Mouse (Mus musculus) left cerebral cortex, postnatal 36 days (tissue): ENCODE data around the gene Cd47. TPM values are rescaled to one million over a fixed set of nuclear protein-coding genes. Genes with fewer than 3 reads are reported as not detected.

ENCODE experiments used
- DNase-seq, 2 experiments: peaks; one replicate each; pipeline ENCODE4 v3.0.0; 2021 to 2022; ENCODE audit warnings: low spot score in 2 of 2, mixed read lengths in 1 of 2
- intact Hi-C: fragments of 180-260 bp; cut with DNase I; formaldehyde crosslinking; loops from one replicate; pipeline ENCODE4 v1.15.1; 2025
- total RNA-seq, 2 experiments: library from RNA; stranded (reverse); gene quantifications; 2 replicates each; pipeline ENCODE4 v1.2.3; 2021

Cd47 gene
- total RNA-seq = 100 to 1,000 TPM; 234 to 245 TPM

DNA sequence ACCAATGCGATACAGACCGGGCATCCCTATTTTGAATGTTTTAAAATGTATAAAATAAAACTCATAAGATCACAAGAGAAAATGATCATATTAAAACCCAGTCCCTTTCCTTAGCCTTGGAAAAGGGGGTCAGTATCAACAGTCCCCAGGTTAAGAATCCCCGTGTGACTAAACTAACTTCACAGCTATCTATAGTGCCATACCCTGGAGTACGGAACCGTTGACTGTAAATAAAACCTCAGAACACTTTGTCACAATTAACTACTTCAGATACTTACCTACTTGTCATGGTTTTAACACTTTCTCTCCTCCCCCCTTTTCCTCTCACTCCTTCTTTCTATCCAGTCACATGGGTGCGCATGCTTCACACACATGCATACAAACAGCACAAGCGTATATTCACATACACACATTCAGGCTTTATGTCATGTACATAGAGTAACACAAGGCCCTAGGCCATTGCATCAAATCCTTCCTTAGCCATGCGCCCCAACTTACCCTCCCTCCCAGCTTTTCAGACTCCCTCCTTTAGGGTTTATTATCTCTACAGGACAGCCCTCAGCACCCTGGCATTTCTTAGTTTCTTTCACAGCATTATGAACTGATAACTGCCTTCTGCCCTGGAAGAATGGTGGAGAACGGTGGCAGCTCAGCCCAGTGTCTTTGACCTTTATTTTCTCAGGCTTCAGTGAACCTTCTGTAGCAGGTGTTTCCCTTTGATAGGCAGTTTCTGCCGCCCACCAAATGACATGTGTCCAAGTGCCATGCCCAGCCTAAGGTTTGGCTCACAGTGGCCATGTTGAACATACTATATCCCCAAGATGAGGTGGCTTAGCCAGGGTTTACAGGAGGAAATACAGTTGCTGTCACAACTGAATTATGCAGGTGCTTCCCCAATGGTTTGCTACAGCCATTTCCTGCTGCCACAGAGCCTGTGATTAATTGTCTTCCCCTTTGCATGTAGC lies at the start of gene Cd47:
Gene Cd47, plus strand, starts transcription at position 937 of the 965 bp plus-strand sequence.
- intact Hi-C loops = no loop called here

DNA sequence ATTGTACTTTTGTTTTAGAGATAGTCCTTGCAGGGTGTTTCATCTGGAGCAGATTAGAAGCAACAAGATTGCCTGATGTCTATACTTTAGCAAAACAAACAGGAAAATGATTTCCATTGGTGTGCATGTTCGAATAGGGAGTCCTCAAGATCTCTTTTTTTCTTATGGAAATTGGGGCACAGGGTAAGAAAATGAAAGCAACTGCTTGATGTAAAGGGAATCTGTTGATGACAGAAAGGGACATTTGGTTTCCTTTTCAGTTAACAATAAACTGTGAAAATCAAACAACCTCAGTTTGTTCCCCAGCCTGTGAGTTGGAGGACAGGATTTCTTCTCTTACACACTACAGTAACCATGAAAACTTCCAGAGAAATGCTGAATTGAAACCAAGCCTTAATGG lies 47.4 kb upstream of the Cd47 start:
- intact Hi-C loops = no loop called here

More for the DNA sequence above, at the start of gene Cd47:
- no peak for DNase-seq

DNA sequence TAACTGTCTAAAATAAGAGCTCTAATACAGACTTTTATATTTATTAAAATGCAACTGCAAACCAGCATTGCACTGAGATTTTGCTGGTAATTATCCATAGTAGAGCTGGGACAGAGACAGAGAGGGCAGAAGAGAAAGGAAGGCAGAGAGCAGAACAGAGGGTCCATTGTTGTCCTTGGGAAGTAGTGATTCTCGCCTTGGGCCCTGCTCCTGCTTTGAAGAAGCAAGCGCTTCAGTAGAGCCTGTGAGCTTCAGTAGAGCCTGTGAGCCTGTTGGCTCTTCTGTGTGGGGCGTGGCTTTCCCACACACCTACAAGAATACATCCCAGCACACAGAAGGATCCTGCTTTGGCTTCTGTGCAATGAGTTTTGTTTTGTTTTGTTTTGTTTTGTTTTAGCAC lies 47.0 kb upstream of the Cd47 start:
- DNase-seq = no peak
- intact Hi-C loops = no loop called here

More for the DNA sequence above, 47.4 kb upstream of the Cd47 start:
- no peak for DNase-seq

DNA sequence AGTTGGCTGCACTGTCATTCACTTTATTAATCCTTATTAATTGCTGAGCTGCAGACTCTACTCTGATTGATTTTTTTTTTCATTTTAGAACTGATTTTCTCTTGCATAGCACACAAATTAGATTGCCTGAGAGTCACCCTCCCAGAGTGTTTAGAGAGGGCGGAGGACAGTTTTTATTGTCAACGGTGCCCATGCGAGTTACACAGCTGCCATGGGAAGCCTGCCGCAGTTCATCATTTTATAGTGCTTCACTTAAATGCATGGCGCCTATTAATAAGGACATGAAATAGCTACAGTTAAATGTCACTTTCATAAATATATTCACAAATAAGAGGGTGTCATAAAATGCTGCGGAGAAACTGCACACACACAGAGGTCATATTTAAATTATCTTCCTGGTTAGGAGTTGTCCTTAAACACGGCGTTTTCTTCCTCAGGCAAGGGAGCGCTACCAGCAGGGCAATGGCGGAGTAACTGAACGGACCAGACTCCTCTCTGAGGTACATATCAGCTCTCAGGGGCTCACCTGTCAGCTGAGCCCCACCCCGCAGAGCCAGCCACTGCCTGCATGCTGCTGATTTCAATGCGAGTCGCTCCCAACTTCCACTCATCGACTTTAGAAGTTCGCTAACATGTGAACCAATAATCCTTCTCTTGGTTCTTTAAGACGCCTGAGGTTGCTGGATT lies 39.7 kb upstream of the Cd47 start:
- intact Hi-C loops = no loop called here
- DNase-seq = no peak

DNA sequence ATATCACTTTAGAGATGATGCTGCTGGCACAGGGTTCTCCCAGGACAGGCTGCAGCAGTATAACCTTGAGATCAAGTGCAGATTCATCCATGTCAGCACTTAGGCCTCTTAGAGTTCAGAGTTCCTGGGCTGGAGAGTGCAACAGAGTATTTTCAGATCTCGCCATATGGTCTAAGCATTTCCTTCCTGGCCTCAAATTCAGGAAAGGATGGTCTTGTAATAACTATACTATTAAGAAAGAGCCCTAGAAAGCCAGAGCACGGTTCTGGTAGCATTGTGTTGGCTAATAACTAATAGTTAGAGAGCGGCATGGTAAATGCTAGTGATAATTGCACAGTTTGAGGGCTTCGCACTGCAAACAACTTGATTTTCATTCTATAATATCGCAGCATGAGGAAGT lies 38.4 kb upstream of the Cd47 start:
- DNase-seq = no peak
- intact Hi-C loops = no loop called here

DNA sequence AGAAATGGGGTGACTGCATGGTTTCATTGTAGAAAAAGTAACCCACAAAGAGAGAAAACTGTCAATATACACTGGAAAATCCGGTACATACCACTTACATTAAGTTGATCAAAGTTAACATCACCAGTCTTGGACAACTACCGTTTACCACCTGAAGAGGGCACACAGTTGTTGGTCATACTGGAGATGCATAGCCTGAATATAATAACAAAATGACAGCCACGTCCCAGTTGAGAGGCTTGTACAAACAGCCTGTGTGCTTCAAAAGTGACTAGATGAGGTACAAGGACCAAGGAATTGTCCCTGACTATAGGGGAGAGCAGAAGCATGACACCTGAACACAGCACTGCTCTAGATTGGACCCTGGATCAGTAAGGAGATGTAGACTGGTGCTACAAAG lies 34.0 kb upstream of the Cd47 start:
- intact Hi-C loops = no loop called here
- DNase-seq = no peak

DNA sequence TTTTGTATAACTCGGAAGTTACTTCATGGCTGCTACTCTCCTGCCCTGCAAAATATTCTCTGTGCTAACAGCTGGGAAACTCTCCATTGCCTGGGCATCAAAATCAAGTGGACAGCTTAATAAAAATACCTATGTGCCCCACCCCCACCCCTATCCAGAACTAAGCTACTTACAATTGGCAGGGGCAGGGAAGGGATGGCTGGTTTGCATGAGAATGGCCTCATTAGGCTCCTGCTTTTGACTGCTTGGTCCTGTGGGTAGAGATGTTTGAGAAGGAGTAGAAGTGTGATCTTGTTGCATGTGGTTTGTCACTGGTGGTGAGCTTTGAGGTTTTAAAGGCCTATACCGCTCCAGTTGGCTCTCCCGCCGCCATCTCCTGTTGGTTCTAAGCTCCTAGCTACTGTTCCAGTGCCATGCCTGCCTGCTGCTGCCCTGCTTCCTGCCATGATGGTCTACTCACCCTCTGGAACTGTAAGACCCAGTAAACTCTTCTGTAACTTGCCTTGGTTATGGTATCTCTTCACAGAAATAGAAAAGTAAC lies 31.8 kb upstream of the Cd47 start:
- intact Hi-C loops = no loop called here

DNA sequence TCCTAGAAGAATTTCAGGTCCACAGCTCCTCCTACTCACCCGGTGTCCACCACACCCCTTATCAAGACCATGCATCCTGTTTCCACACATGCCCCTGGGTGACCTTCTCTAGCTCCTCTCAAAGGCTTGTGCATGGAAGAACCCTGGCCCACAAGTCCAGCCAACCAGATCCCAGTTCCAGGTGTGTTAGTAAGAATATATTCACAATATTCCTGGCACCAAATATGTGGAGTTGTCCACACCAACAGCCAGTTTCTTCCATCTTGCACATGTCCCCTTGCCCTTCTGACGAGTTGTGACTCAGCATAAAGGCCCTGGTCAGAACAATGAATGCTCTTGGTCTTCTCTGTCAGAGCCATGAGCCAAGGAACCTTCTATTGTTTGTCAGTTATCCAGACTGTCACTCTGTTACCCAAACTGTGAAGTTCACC lies 30.5 kb upstream of the Cd47 start:
- intact Hi-C loops = no loop called here
- no peak for DNase-seq

More for the DNA sequence above, 31.8 kb upstream of the Cd47 start:
- no peak for DNase-seq

DNA sequence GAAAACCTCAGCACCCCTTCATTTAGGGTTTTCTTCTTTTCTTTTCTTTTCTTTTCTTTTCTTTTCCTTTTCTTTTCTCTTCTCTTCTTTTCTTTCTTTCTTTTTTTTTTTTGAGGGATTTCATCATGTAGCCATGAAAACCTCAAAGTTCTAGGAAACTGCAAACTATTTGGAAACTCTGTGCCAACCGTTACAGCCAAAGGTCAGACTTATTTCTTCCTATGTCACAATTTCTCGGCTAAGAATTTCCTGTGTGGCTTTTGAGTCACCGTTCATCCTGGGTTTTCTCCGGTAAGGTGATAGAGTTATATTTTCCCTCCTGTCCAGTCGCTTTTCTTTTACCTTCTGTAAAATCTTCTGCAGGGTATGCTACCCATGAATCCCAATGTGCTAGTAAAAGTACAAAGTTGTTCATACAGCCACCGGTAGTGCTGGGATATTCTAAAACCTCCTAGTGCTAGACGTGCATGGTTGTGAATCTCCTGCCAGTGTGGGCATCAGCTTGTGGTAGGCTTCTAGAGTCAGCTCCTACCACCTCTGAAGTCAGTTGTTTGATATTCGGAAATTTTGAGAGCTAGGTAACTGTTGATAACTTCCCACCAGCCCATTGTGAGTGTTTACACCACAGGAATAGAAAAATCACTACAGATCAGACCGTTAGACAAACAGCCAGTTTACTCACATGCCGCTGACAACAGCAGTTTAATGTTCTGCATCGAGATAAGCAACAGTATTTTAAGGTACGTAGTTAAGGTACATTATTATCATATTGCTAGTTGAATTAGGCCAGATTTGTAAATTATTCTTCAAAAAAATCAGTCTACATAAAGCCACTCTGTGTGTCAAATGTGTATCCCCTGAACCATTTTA lies 29.8 kb upstream of the Cd47 start:
- DNase-seq = no peak
- intact Hi-C loops = no loop called here

DNA sequence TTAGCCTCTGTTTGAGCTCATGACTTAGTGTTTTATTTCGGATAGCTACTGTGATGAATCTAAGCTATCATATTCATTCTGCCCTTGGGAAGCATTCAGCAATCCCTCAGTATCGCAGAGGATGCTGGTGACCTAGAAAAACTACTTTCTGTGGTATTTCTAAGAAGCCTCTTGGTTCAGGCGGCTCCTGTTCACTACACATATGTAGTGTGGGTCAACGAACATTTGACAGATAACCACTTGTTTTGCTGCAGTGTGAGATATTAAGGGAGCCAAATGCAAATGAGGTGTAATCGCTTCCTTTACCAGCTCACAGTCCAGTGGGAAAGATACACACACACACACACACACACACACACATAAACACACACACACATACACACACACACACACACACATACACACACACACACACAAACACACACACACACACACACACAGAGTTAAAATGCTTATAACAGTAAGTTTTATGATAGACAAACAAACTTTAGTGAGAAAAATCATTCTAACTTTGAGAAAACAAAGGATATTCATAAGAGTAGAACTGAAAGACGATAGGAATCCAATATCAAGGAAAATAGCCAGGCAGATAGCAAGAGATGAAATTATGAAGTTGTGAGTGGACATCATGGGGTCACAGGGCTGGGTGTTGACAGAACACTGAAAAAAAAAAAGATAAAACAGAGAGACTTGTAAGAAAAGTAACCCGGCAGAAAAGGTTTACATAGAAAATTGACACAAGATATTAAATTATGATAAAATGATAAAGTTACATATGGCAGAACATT lies 28.5 kb upstream of the Cd47 start:
- intact Hi-C loops = no loop called here
- no peak for DNase-seq

DNA sequence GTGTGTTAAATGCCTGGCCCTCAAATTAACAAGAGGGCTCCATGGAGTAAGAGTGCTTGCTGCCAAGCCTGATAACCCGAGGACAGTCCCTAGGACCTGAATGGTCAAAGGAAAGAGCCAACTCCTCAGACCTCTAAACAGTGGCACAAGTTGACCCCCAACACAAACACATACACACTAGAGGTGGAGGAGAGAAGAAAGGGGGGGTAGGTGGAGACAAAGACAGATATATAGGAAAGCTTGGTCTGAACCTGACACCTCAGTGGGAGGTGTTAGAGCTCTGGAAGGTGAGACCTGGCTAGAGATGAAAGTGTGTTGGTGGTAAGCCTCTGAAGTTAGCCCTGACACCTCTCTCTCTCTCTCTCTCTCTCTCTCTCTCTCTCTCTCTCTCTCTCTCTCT lies 27.8 kb upstream of the Cd47 start:
- no peak for DNase-seq
- intact Hi-C loops = no loop called here

DNA sequence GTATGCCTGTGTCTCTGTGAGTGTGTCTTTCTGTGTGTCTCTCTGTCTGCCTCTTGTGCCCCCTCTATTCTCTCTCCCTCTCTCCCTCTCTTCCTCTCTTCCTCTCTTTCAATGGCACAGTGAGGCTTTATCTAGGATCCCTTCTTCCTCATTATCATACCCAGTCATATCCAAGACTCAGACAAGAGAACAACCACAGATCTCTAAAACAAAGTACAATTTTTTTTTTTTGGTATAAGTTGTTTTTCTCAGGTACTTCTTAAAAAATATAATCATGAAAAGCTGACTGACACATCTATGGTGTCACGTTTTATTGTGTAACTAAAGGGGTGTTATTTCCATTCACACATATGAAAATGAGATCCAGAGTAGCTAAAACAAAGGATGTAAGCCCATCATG lies 27.3 kb upstream of the Cd47 start:
- intact Hi-C loops = no loop called here
- no peak for DNase-seq

DNA sequence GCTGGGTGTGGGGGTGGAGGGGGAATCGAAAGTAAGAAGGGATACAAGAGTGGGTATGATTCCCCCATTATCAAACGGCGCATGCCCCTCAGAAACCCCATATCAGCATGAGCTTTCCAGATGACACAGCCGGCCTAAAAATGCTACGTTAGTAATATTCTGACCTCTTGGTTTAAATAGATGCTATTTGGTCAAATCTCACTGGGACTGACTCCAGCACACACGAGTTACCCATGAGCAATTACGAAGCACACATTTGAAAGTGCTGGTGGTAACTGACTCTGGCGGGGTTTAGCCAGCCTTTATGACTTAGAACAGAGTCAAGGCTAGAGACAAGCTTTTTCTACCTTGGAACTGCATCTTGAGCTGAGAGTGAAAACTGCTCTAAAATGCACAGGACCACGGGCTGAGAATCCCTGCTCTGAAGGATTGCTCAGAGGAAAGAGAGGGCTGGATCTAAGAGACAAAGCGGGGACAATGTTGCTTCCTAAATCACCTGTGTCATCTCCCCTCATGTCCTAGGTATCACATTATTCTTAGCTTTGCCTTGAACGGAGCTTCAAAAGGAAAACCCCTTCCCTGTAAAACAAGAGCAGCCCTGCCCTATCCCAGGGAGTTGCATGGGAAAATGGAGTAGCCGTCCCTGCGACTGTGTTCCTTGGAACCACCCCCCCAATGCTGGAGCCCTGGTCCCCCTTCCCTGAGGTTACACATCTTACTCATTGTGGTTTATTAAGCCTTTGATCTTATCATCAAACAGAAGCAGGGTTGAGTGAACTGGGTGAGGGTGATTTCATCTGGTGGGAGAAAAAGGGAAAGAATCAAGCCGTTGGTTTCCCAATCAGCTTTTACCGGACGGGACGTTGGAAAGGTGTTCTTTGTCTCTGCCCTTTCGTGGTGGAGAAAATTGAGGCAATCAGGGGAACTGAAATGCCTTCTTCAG lies 26.0 kb upstream of the Cd47 start:
- no peak for DNase-seq
- intact Hi-C loops = no loop called here

DNA sequence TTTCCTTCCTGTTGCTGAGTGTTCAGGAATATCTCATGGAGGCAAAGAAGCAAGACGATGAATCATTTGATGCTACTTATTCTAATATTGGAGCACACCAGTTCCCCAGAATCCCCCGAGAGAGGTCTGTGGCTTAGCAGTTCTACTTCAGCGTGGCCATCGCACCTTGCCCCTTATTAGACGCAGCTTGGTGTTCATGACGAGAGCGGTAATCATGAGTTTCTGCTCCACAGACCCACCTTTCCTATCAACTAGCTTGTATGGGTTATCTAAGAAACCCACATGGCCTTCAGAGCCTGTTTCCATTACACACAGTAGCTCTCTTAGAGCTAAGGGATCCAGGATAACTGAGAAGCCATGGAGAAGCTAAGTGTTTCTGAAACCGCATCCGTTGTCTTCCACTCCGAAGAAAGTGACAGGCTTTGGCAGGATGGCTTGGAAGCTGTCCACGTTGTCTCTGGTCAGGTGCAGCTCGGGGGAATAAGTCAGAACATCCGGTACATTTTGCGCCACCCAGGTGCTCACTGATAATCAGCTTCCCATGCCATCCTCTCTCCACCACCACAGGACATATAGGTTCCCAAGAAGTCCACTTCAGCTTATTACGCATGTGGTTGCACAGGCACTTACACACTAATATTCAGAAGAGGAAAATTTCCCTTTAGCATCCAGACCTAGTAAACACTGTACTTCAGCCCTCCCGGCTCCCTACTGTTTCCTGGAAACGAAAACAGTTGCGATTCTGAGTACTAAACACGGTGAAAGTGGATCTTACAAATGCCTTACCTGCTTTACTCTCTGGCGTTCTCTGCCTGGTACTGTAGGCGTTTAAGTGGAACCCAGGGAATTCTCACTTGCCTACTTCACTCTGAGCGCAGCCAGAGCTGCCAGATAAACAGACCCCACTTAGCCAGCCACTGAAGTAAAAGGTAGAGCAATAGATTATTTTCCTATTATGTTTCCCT lies 25.0 kb upstream of the Cd47 start:
- intact Hi-C loops = no loop called here

DNA sequence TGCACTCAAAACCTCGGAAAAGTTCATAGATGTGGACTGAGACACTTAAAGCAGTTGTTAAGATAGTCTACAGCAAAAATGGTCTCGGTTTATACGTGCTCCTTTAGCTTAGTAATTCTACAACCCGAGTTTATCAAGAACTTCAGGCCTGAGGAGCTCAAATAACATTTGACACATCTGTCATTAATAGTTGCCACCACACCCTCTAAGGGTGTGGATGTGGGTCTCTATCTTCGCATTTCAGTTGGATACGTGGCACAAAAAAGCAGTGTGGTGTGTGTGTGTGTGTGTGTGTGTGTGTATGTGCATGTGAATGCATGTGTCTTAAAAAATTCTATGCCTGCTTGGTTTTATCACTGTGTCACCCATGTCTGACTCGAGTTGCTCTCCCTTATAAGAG lies 23.4 kb upstream of the Cd47 start:
- intact Hi-C loops = no loop called here
- no peak for DNase-seq

More for the DNA sequence above, 25.0 kb upstream of the Cd47 start:
- no peak for DNase-seq

DNA sequence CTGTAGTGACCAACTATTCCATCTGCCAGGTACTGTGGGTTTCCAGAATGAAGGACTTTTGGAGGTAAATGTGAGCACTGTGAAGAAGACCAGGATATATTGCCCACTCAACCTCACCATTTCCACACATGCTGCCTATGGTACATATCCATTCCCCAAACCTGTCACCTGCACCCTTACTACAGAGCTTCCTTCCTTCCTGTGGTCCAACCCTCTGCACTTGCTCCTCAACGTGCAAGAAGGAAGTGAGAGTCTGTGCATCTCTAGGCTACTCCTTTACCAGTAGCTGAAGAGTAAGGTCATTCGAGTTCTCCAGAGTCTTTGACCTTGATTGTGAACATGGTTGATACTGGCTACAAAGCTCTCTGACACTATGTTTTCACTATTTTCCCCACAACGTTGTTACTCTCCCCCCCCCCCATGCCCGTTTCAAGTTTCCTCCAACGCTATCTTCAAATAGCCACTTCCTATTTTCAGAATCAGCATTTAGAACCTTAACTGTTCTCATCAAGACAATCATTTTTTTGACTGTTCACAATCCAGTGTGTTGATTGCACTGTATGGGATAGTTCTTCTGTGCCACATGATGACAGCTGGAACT lies 18.7 kb upstream of the Cd47 start:
- no peak for DNase-seq
- intact Hi-C loops = no loop called here
